Mouse (Mus musculus) adrenal gland, postnatal 14 days (tissue): ENCODE measurements around the gene Eno2. TPM values are rescaled to one million over a fixed set of nuclear protein-coding genes. Genes with fewer than 3 reads are reported as not detected.
A peak's percentile ranks its signal among the peaks of the same experiment; 100 is the strongest.
"Not testable (repeated sequence)": the region's sequence is repeated elsewhere in the genome, so short reads cannot be mapped to it uniquely, and the experiment has no call there.

Experiments used
- DNase-seq: peaks from one replicate; pipeline ENCODE4 v3.0.0; 2021; ENCODE audit warnings: mixed read lengths
- long read RNA-seq, 2 experiments: library from polyadenylated mRNA; stranded (forward); transcript quantifications; one replicate each; pipeline ENCODE4 v2.0.0; 2021
- total RNA-seq: library from RNA; stranded (reverse); gene quantifications from 2 replicates; pipeline ENCODE4 v1.2.3, GENCODE M21; 2021

Eno2 gene
- 13.0 and 18.9 TPM in 2 replicates for total RNA-seq
- long read RNA-seq, experiment 1, transcript Eno2-201 (12 exons, 2,795 nt): major isoform, 6 of 10 reads
- long read RNA-seq, experiment 1, partial matches to known transcripts: 1 of 10 reads
- long read RNA-seq, experiment 1, other reads (novel, unspliced or antisense): 3 of 10 reads
- long read RNA-seq, experiment 2, partial matches to known transcripts: 1 of 10 reads
- long read RNA-seq, experiment 2, other reads (novel, unspliced or antisense): 6 of 10 reads

- peak; percentile 80 for DNase-seq
Observed at GRCm38 (mm10) chr6:124769101-124769765, at the start of gene Eno2. Gene Eno2, minus strand, starts transcription at chr6:124769673.

- no peak for DNase-seq
Observed at GRCm38 (mm10) chr6:124817971-124818370, 48.5 kb upstream of the Eno2 start.

- no peak for DNase-seq
Observed at GRCm38 (mm10) chr6:124817563-124817962, 48.1 kb upstream of the Eno2 start.

- no peak for DNase-seq
Observed at GRCm38 (mm10) chr6:124817125-124817524, 47.7 kb upstream of the Eno2 start.

GRCm38 (mm10) chr6:124816611-124817010, 47.1 kb upstream of the Eno2 start:
- no peak for DNase-seq

- no peak for DNase-seq
Observed at GRCm38 (mm10) chr6:124814858-124815774, 45.6 kb upstream of the Eno2 start.

GRCm38 (mm10) chr6:124814448-124814847, 45.0 kb upstream of the Eno2 start:
- peak; percentile 62 for DNase-seq

GRCm38 (mm10) chr6:124813933-124814332, 44.5 kb upstream of the Eno2 start, which contains the start of gene Tpi1:
Gene Tpi1, minus strand, starts transcription at chr6:124814296.
- peak; percentile 96 for DNase-seq

- peak; percentile 82 for DNase-seq
Observed at GRCm38 (mm10) chr6:124813496-124813895, 44.0 kb upstream of the Eno2 start.

- DNase-seq: no peak
Observed at GRCm38 (mm10) chr6:124812848-124813247, 43.4 kb upstream of the Eno2 start.

GRCm38 (mm10) chr6:124811701-124812560, 42.5 kb upstream of the Eno2 start:
- DNase-seq: no peak

- DNase-seq: no peak
Observed at GRCm38 (mm10) chr6:124811403-124811665, 41.9 kb upstream of the Eno2 start.

GRCm38 (mm10) chr6:124810566-124811402, 41.3 kb upstream of the Eno2 start:
- DNase-seq: not testable (repeated sequence)

- no peak for DNase-seq
Observed at GRCm38 (mm10) chr6:124809775-124810538, 40.5 kb upstream of the Eno2 start.

GRCm38 (mm10) chr6:124809052-124809774, 39.7 kb upstream of the Eno2 start:
- peak; percentile 92 for DNase-seq

- peak; percentile 87 for DNase-seq
Observed at GRCm38 (mm10) chr6:124808358-124809012, 39.0 kb upstream of the Eno2 start, which contains the start of gene Spsb2. Gene Spsb2, plus strand, starts transcription at chr6:124808661.

- no peak for DNase-seq
Observed at GRCm38 (mm10) chr6:124807986-124808357, 38.5 kb upstream of the Eno2 start.

GRCm38 (mm10) chr6:124807366-124807765, 37.9 kb upstream of the Eno2 start:
- no peak for DNase-seq
